In genomic region chr7:13123554-13124153, GRCm38 (mm10) we compare ENCODE assay signal across 10 mouse cellular contexts. TPM values are rescaled to one million over a fixed set of nuclear protein-coding genes. Genes with fewer than 3 reads are reported as not detected.
DNase-seq lines count a peak whose midpoint lies in the region; ATAC-seq and TF ChIP-seq lines count a peak whose summit lies in the region.
"Not testable (repeated sequence)": the region's sequence is repeated elsewhere in the genome, so short reads cannot be mapped to it uniquely, and the experiment has no call there.
"Had no signal": no experiment of that assay in that cellular context is flagged by ENCODE, and none has a peak within 500 bp of the region (broad histone marks: within the 10 kb centered on the region; RNA-seq: fewer than 3 reads in every experiment).

No protein-coding gene starts in this region.

- peak overlapping the region; percentile 56 for H3K4me2 ChIP-seq in limb, embryonic 13.5 days (replicated peaks)
- H3K4me2 ChIP-seq in neural tube, embryonic 15.5 days, result peak overlapping the region; percentile 52

- H3K9ac ChIP-seq in heart, adult 2 months (ENCODE audit: low read depth, low read length); limb, embryonic 13.5 days; neural tube, embryonic 15.5 days (replicated peaks): not testable (repeated sequence)

- not testable (repeated sequence) for H3K27ac ChIP-seq in embryonic facial prominence, embryonic 10.5 days (replicated peaks); heart, adult 2 months; limb, embryonic 13.5 days; neural tube, embryonic 15.5 days (replicated peaks)

- DNase-seq in adrenal gland, adult 8-10 months, result peak; percentile 4
- DNase-seq in embryonic facial prominence, embryonic 10.5 days (ENCODE audit: low spot score), result peak; percentile 11
- DNase-seq in heart, adult 2 months, result peak; percentile 18 to 29

- peak overlapping the region; percentile 47 for H3K4me3 ChIP-seq in embryonic facial prominence, embryonic 10.5 days
- not testable (repeated sequence) for H3K4me3 ChIP-seq in heart, adult 2 months
- peak overlapping the region; percentile 26; the same call in 1 of the 2 replicates for H3K4me3 ChIP-seq in limb, embryonic 13.5 days
- H3K4me3 ChIP-seq in megakaryocyte, embryonic 14.5 days (replicated peaks), result peak overlapping the region; percentile 50
- peak overlapping the region; percentile 29 for H3K4me3 ChIP-seq in neural tube, embryonic 15.5 days (replicated peaks)

- not testable (repeated sequence) for TF ChIP-seq POLR2A in heart, adult 2 months (IDR thresholded peaks at IDR 0.05; ENCODE audit: insufficient read depth, low read depth, low read length)

- ATAC-seq in inflammation-experienced regulatory T-cells, adult 6 months, result peak; percentile 74
- ATAC-seq in limb, embryonic 13.5 days (ENCODE audit: low FRiP score, low read depth), result peak; percentile 81
- ATAC-seq in neural tube, embryonic 15.5 days (ENCODE audit: low FRiP score), result peak; percentile 97

- not testable (repeated sequence) for H3K79me2 ChIP-seq in heart, adult 2 months (replicated peaks; ENCODE audit: control insufficient read depth, insufficient read depth, low read length)

- not testable (repeated sequence) for H3K27me3 ChIP-seq in embryonic facial prominence, embryonic 10.5 days (replicated peaks; ENCODE audit: low read depth, poor library complexity, severe bottlenecking); heart, adult 2 months (ENCODE audit: control insufficient read depth, insufficient read depth, low read length); limb, embryonic 13.5 days; megakaryocyte, embryonic 14.5 days (replicated peaks); neural tube, embryonic 15.5 days (replicated peaks)

- not testable (repeated sequence) for H3K4me1 ChIP-seq in embryonic facial prominence, embryonic 10.5 days; heart, adult 2 months (ENCODE audit: control insufficient read depth, insufficient read depth, low read length); limb, embryonic 13.5 days; megakaryocyte, embryonic 14.5 days; neural tube, embryonic 15.5 days

- TF ChIP-seq CTCF in heart, adult 2 months (IDR thresholded peaks at IDR 0.05), result not testable (repeated sequence)

- TF ChIP-seq EP300 in heart, adult 2 months (IDR thresholded peaks at IDR 0.05; ENCODE audit: insufficient read depth, low read depth, low read length), result not testable (repeated sequence)

- H3K9me3 ChIP-seq in embryonic facial prominence, embryonic 10.5 days; limb, embryonic 13.5 days; megakaryocyte, embryonic 14.5 days; neural tube, embryonic 15.5 days (replicated peaks): not testable (repeated sequence)

- intact Hi-C loops in heart, adult 2 months (cut with DNase I), result not testable (repeated sequence)

- WGBS in embryonic facial prominence, embryonic 10.5 days, result under 1% methylated on average over 21 of the region's 34 CpGs
- WGBS in heart, adult 2 months, result under 1% methylated on average over 16 of the region's 34 CpGs
- under 1% methylated on average over 21 of the region's 34 CpGs for WGBS in limb, embryonic 13.5 days
- WGBS in neural tube, embryonic 15.5 days, result 2% methylated on average over 20 of the region's 34 CpGs

- not testable (repeated sequence) for H3K36me3 ChIP-seq in embryonic facial prominence, embryonic 10.5 days (replicated peaks); heart, adult 2 months (ENCODE audit: control insufficient read depth, insufficient read depth, low read length); limb, embryonic 13.5 days; megakaryocyte, embryonic 14.5 days (replicated peaks; ENCODE audit: low read length); neural tube, embryonic 15.5 days

RNA-seq across cellular contexts. Expression of gene Vmn1r86, which starts 3.9 kb away (rescaled TPM):
- total RNA-seq in adrenal gland, adult 8-10 months (2022), result not detected
- polyA plus RNA-seq in embryonic facial prominence, embryonic 10.5 days (2016; fragmentation: Nextera tagmentation; extraction: Ambion mirVana), result not detected in 2 replicates
- not detected for total RNA-seq in heart, adult 2 months (2021)
- not detected in 2 replicates for polyA plus RNA-seq in heart, adult 2 months (2012; rRNA removed)
- under 1 TPM in 1 of 3 experiments, not detected in 2; 0.05 TPM for polyA plus RNA-seq in inflammation-experienced regulatory T-cells, adult 6 months (2017; shearing (Covaris generic))
- polyA plus RNA-seq in limb, embryonic 13.5 days (2015; fragmentation: Nextera tagmentation; extraction: Ambion mirVana), result not detected in 2 replicates
- polyA plus RNA-seq in megakaryocyte, embryonic 14.5 days (2012; ENCODE audit: insufficient read depth, low replicate concordance), result not detected in 2 replicates
- not detected in 2 replicates for polyA plus RNA-seq in neural tube, embryonic 15.5 days (2015; fragmentation: Nextera tagmentation; extraction: Ambion mirVana)
- total RNA-seq: heart, postnatal 14 days; left cerebral cortex, adult 18-20 months had no signal
- polyA plus RNA-seq: erythroblast, embryonic 14.5 days had no signal

RNA-seq across cellular contexts. Expression of gene Vmn1r87, which starts 16.3 kb away (rescaled TPM):
- total RNA-seq in adrenal gland, adult 8-10 months (2022), result not detected
- not detected in 2 replicates for polyA plus RNA-seq in embryonic facial prominence, embryonic 10.5 days (2016; fragmentation: Nextera tagmentation; extraction: Ambion mirVana)
- not detected for total RNA-seq in heart, adult 2 months (2021)
- polyA plus RNA-seq in heart, adult 2 months (2012; rRNA removed), result not detected in 2 replicates
- under 1 TPM in 1 of 3 experiments, not detected in 2; 0.15 TPM for polyA plus RNA-seq in inflammation-experienced regulatory T-cells, adult 6 months (2017; shearing (Covaris generic))
- not detected in 2 replicates for polyA plus RNA-seq in limb, embryonic 13.5 days (2015; fragmentation: Nextera tagmentation; extraction: Ambion mirVana)
- not detected in 2 replicates for polyA plus RNA-seq in megakaryocyte, embryonic 14.5 days (2012; ENCODE audit: insufficient read depth, low replicate concordance)
- polyA plus RNA-seq in neural tube, embryonic 15.5 days (2015; fragmentation: Nextera tagmentation; extraction: Ambion mirVana), result not detected in 2 replicates
- total RNA-seq: heart, postnatal 14 days; left cerebral cortex, adult 18-20 months had no signal
- polyA plus RNA-seq: erythroblast, embryonic 14.5 days had no signal

RNA-seq across cellular contexts. Expression of gene Vmn1r85, which starts 28.7 kb away (rescaled TPM):
- total RNA-seq in adrenal gland, adult 8-10 months (2022), result not detected
- not detected in 2 replicates for polyA plus RNA-seq in embryonic facial prominence, embryonic 10.5 days (2016; fragmentation: Nextera tagmentation; extraction: Ambion mirVana)
- not detected for total RNA-seq in heart, adult 2 months (2021)
- not detected in 2 replicates for polyA plus RNA-seq in heart, adult 2 months (2012; rRNA removed)
- not detected for polyA plus RNA-seq in inflammation-experienced regulatory T-cells, adult 6 months (2017; shearing (Covaris generic))
- not detected in 2 replicates for polyA plus RNA-seq in limb, embryonic 13.5 days (2015; fragmentation: Nextera tagmentation; extraction: Ambion mirVana)
- polyA plus RNA-seq in megakaryocyte, embryonic 14.5 days (2012; ENCODE audit: insufficient read depth, low replicate concordance), result 0.26 TPM in 1 of 2 replicates, not detected in the other
- polyA plus RNA-seq in neural tube, embryonic 15.5 days (2015; fragmentation: Nextera tagmentation; extraction: Ambion mirVana), result 0.12 and 0.20 TPM in 2 replicates
- total RNA-seq: heart, postnatal 14 days; left cerebral cortex, adult 18-20 months had no signal
- polyA plus RNA-seq: erythroblast, embryonic 14.5 days had no signal

RNA-seq across cellular contexts. Expression of gene Vmn1r88, which starts 35.7 kb away (rescaled TPM):
- total RNA-seq in adrenal gland, adult 8-10 months (2022), result under 1 TPM; 0.05 to 0.17 (median 0.10) TPM
- not detected in 2 replicates for polyA plus RNA-seq in embryonic facial prominence, embryonic 10.5 days (2016; fragmentation: Nextera tagmentation; extraction: Ambion mirVana)
- total RNA-seq in heart, adult 2 months (2021), result under 1 TPM; 0.03 to 0.05 TPM
- not detected in 2 replicates for polyA plus RNA-seq in heart, adult 2 months (2012; rRNA removed)
- under 1 TPM; 0.04 to 0.07 (median 0.05) TPM for polyA plus RNA-seq in inflammation-experienced regulatory T-cells, adult 6 months (2017; shearing (Covaris generic))
- not detected in 2 replicates for polyA plus RNA-seq in limb, embryonic 13.5 days (2015; fragmentation: Nextera tagmentation; extraction: Ambion mirVana)
- polyA plus RNA-seq in megakaryocyte, embryonic 14.5 days (2012; ENCODE audit: insufficient read depth, low replicate concordance), result 0.10 and 0.18 TPM in 2 replicates
- polyA plus RNA-seq in neural tube, embryonic 15.5 days (2015; fragmentation: Nextera tagmentation; extraction: Ambion mirVana), result not detected in 2 replicates
- polyA plus RNA-seq: erythroblast, embryonic 14.5 days had no signal
